Mouse (Mus musculus) neutrophil, adult 83 days (primary cell): ENCODE results near the gene Ptprj. TPM values are rescaled to one million over a fixed set of nuclear protein-coding genes. Genes with fewer than 3 reads are reported as not detected.

Source experiments
- total RNA-seq, 2 experiments: library from RNA; stranded (reverse); gene quantifications; one replicate each; pipeline ENCODE4 v1.2.4; 2023

Ptprj gene
- 100 to 1,000 TPM in 1 of 2 experiments, 10 to 100 TPM in 1; 98.1 to 115 TPM for total RNA-seq

DNA sequence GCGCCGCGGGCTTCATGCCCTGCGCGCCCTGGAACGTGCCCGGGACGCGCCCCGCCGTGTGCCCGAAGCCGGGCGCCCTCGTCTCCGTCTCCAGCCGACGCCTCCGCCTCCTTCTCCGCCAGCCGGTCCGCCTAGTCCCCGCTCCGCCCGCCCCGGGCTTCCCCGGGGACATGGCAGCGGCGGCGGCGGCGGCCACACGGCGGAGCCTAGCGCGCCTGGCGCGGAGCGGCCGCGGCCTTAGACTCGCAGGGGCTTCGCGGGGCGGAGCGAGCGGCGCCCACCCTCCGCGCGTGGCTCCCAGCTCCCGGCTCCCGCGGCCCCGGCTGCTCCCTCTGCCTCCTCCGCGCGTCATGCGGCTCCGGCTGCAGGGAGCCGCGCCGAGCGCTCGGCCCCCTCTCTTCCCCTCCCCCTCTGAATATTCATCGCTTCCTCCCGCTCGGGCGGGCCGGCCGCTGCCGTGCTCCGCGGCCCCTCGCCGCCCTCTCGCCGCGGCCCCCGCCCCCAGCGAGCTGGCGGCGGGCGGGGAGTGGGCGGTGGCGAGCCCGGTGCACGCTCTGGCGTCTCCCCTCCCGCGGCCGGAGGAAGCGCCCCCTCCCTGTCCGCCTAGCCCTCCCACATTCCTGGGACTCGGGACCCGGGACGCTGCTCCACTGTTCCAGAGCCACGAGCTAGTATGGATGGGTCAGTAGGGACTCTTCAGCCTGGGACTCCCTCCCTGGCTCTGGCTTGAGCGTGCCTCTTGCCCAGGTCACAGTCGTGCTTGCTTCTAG lies at the start of gene Ptprj:
Gene Ptprj, minus strand, starts transcription at position 412 of the 770 bp plus-strand sequence.

DNA sequence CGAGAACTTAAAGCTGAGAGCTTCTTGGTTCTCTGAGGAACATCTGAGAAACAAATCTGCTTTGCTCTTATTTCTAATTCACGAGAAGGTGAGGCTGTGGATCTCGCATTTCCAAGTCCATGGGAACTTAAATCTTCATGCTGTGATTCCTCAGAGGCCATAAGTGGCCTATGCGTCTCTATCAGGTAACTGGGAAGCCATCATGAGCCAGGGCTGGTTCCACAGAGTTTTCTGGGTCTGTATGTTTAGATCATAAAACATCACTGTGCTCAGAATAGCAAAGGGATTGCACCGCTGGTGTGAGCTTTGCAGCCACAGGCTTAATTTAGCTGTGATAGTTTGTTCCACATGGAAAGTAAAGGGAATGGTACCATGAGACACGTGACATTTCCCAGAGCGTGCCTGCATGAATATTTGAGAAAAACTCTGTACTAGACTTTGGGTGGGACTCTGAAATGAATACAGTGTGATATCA lies 181.8 kb downstream of the Ptprj start, which contains the start of gene Olfr1274-ps:
Gene Olfr1274-ps, plus strand, starts transcription at position 51 of the 475 bp plus-strand sequence.

Other genes with a start within 250 kb of the Ptprj start
- gene Olfr1274-ps, start 182.0 kb downstream of the Ptprj start, total RNA-seq, result not detected
- gene Nup160, start 96.6 kb upstream of the Ptprj start, total RNA-seq, result 10 to 100 TPM; 33.0 to 34.0 TPM
- 100 to 1,000 TPM; 120 to 125 TPM for gene Fnbp4, start 164.7 kb upstream of the Ptprj start, total RNA-seq
- gene Agbl2, start 202.1 kb upstream of the Ptprj start, total RNA-seq, result under 1 TPM; 0.09 to 0.38 TPM